8 mouse cellular contexts compared by ENCODE assay signal in genomic region chr7:27860396-27861235, GRCm38 (mm10). TPM values are rescaled to one million over a fixed set of nuclear protein-coding genes. Genes with fewer than 3 reads are reported as not detected.
DNase-seq lines count a peak whose midpoint lies in the region; ATAC-seq and TF ChIP-seq lines count a peak whose summit lies in the region.

No protein-coding gene starts in this region.

- peak overlapping the region; percentile 67 for H3K27ac ChIP-seq in bone marrow, adult 2 months (ENCODE audit: control insufficient read depth, insufficient read depth, low read depth, low read length, poor library complexity)
- H3K27ac ChIP-seq in forebrain, embryonic 14.5 days (ENCODE audit: low read depth, low read length), result peak overlapping the region; percentile 27; the same call in 1 of the 2 replicates
- H3K27ac ChIP-seq in liver, embryonic 16.5 days (ENCODE audit: low read length), result peak overlapping the region; percentile 51
- no peak overlapping the region for H3K27ac ChIP-seq in neural tube, embryonic 12.5 days
- H3K27ac ChIP-seq in stomach, postnatal 0 days (replicated peaks), result peak overlapping the region; percentile 92

- H3K4me2 ChIP-seq in forebrain, embryonic 14.5 days (ENCODE audit: low read length), result peak overlapping the region; percentile 67
- H3K4me2 ChIP-seq in liver, embryonic 16.5 days (ENCODE audit: low read depth, low read length), result peak overlapping the region; percentile 77
- peak overlapping the region; percentile 80 for H3K4me2 ChIP-seq in neural tube, embryonic 12.5 days (replicated peaks)
- peak overlapping the region; percentile 75 for H3K4me2 ChIP-seq in stomach, postnatal 0 days (replicated peaks; ENCODE audit: low read depth)

- H3K36me3 ChIP-seq in forebrain, embryonic 14.5 days (ENCODE audit: control insufficient read depth, insufficient read depth, low read length), result 0 out of 2 replicates have a peak, but pooled peaks cover 3% of the 10 kb centered on the region
- no peaks in the 10 kb centered on the region for H3K36me3 ChIP-seq in liver, embryonic 16.5 days (ENCODE audit: control insufficient read depth, insufficient read depth)
- peaks cover 11% of the 10 kb centered on the region for H3K36me3 ChIP-seq in neural tube, embryonic 12.5 days
- H3K36me3 ChIP-seq in stomach, postnatal 0 days (ENCODE audit: control insufficient read depth, insufficient read depth, low read length), result peaks cover 10% of the 10 kb centered on the region; the same call in 1 of the 2 replicates

- TF ChIP-seq CTCF in bone marrow, adult 2 months (IDR thresholded peaks at IDR 0.05; ENCODE audit: control insufficient read depth, insufficient read depth, low read length), result no peak
- 0 out of 2 replicates have a peak, but pooled peaks have one; percentile 14 for TF ChIP-seq CTCF in stomach, postnatal 0 days (IDR thresholded peaks at IDR 0.05; ENCODE audit: low read depth)

- peak; percentile 97 for ATAC-seq in CD4-positive, CD25-positive, alpha-beta regulatory T cell, adult 4 months
- peak; percentile 88 for ATAC-seq in forebrain, embryonic 14.5 days
- peak; percentile 89 for ATAC-seq in liver, embryonic 16.5 days (ENCODE audit: low read depth)
- ATAC-seq in neural tube, embryonic 12.5 days (ENCODE audit: low FRiP score, low read depth), result peak; percentile 58; the same call in 1 of the 2 replicates
- ATAC-seq in stomach, postnatal 0 days (ENCODE audit: low FRiP score, low TSS enrichment), result peak; percentile 96

- WGBS in bone marrow, adult 2 months, result under 1% methylated on average over 22 of the region's 22 CpGs
- under 1% methylated on average over 22 of the region's 22 CpGs for WGBS in forebrain, embryonic 14.5 days
- WGBS in large intestine, adult 2 months, result under 1% methylated on average over 22 of the region's 22 CpGs
- WGBS in liver, embryonic 16.5 days (ENCODE audit: insufficient replicate concordance), result 0% methylated on average over 22 of the region's 22 CpGs
- 1% methylated on average over 22 of the region's 22 CpGs for WGBS in neural tube, embryonic 12.5 days
- WGBS in stomach, postnatal 0 days, result under 1% methylated on average over 22 of the region's 22 CpGs

- peak overlapping the region; percentile 66 for H3K9ac ChIP-seq in forebrain, embryonic 14.5 days (ENCODE audit: low read length)
- peak overlapping the region; percentile 73 for H3K9ac ChIP-seq in liver, embryonic 16.5 days (ENCODE audit: low read depth, low read length)
- peak overlapping the region; percentile 61 for H3K9ac ChIP-seq in neural tube, embryonic 12.5 days
- peak overlapping the region; percentile 78 for H3K9ac ChIP-seq in stomach, postnatal 0 days (ENCODE audit: low read length)

- intact Hi-C loops in heart, postnatal 10 days (cut with DNase I), result no loop called here

- H3K4me1 ChIP-seq in bone marrow, adult 2 months (ENCODE audit: control insufficient read depth, insufficient read depth, low read length), result peaks cover 1% of the 10 kb centered on the region; the same call in 1 of the 2 replicates
- peaks cover 6% of the 10 kb centered on the region; the same call in 1 of the 2 replicates for H3K4me1 ChIP-seq in forebrain, embryonic 14.5 days (ENCODE audit: control insufficient read depth, insufficient read depth, low read length)
- H3K4me1 ChIP-seq in liver, embryonic 16.5 days (ENCODE audit: control insufficient read depth, low read depth, low read length), result peaks cover 13% of the 10 kb centered on the region
- H3K4me1 ChIP-seq in neural tube, embryonic 12.5 days, result peaks cover 11% of the 10 kb centered on the region; the same call in 1 of the 2 replicates
- peaks cover 5% of the 10 kb centered on the region; the same call in 1 of the 2 replicates for H3K4me1 ChIP-seq in stomach, postnatal 0 days (replicated peaks; ENCODE audit: control insufficient read depth, insufficient read depth)

- H3K9me3 ChIP-seq in forebrain, embryonic 14.5 days (replicated peaks; ENCODE audit: control insufficient read depth, low read length), result no peaks in the 10 kb centered on the region
- H3K9me3 ChIP-seq in liver, embryonic 16.5 days (replicated peaks; ENCODE audit: control insufficient read depth, low read length), result no peaks in the 10 kb centered on the region
- H3K9me3 ChIP-seq in neural tube, embryonic 12.5 days, result 0 out of 2 replicates have a peak, but pooled peaks cover 4% of the 10 kb centered on the region
- no peaks in the 10 kb centered on the region for H3K9me3 ChIP-seq in stomach, postnatal 0 days (ENCODE audit: control insufficient read depth, low read length)

- peak; percentile 81 for DNase-seq in forebrain, embryonic 14.5 days (ENCODE audit: low spot score)
- DNase-seq in heart, postnatal 10 days, result peak; percentile 87
- peak; percentile 56 for DNase-seq in large intestine, adult 2 months (ENCODE audit: low read depth, low spot score)
- peak; percentile 81 for DNase-seq in stomach, postnatal 0 days (ENCODE audit: low spot score)

- H3K4me3 ChIP-seq in bone marrow, adult 2 months (replicated peaks; ENCODE audit: control insufficient read depth, low read depth, low read length), result peak overlapping the region; percentile 71
- H3K4me3 ChIP-seq in forebrain, embryonic 14.5 days (ENCODE audit: low read depth, low read length), result peak overlapping the region; percentile 46
- H3K4me3 ChIP-seq in liver, embryonic 16.5 days (ENCODE audit: low read depth, low read length), result peak overlapping the region; percentile 73
- H3K4me3 ChIP-seq in neural tube, embryonic 12.5 days, result peak overlapping the region; percentile 47
- H3K4me3 ChIP-seq in stomach, postnatal 0 days (ENCODE audit: low read depth, low read length), result peak overlapping the region; percentile 59

- TF ChIP-seq EP300 in stomach, postnatal 0 days (optimal IDR thresholded peaks at IDR 0.05), result no peak

- TF ChIP-seq POLR2A in bone marrow, adult 2 months (IDR thresholded peaks at IDR 0.05; ENCODE audit: borderline replicate concordance, control insufficient read depth, low read depth, low read length), result 0 out of 2 replicates have a peak, but pooled peaks have one; percentile 16

- H3K27me3 ChIP-seq in forebrain, embryonic 14.5 days (replicated peaks; ENCODE audit: control insufficient read depth, insufficient read depth, low read length), result no peaks in the 10 kb centered on the region
- no peaks in the 10 kb centered on the region for H3K27me3 ChIP-seq in liver, embryonic 16.5 days (ENCODE audit: control insufficient read depth, insufficient read depth, low read depth, low read length)
- no peaks in the 10 kb centered on the region for H3K27me3 ChIP-seq in neural tube, embryonic 12.5 days (replicated peaks)
- no peaks in the 10 kb centered on the region for H3K27me3 ChIP-seq in stomach, postnatal 0 days (ENCODE audit: control insufficient read depth, insufficient read depth, low read length)

RNA-seq across cellular contexts. Expression of gene Zfp607a, which starts 3.3 kb away (rescaled TPM):
- 1 to 10 TPM; 7.5 to 9.0 TPM for polyA plus RNA-seq in CD4-positive, CD25-positive, alpha-beta regulatory T cell, adult 4 months (2017; shearing (Covaris generic))
- 0.40 and 2.3 TPM in 2 replicates for polyA plus RNA-seq in bone marrow, adult 2 months (2011; ENCODE audit: insufficient read depth, insufficient read length, low replicate concordance, missing spikeins)
- 1.1 and 1.8 TPM in 2 replicates for polyA plus RNA-seq in forebrain, embryonic 14.5 days (2014; fragmentation: Nextera tagmentation; extraction: Ambion mirVana)
- 1 to 10 TPM; 3.4 to 5.1 TPM for total RNA-seq in heart, postnatal 10 days (2021)
- 0.37 and 0.80 TPM in 2 replicates for polyA plus RNA-seq in large intestine, adult 2 months (2012; rRNA removed)
- polyA plus RNA-seq in liver, embryonic 16.5 days (2015; fragmentation: Nextera tagmentation; extraction: Ambion mirVana), result 0.81 and 1.1 TPM in 2 replicates
- 2.0 and 2.4 TPM in 2 replicates for polyA plus RNA-seq in neural tube, embryonic 12.5 days (2016; fragmentation: Nextera tagmentation; extraction: Ambion mirVana)
- polyA plus RNA-seq in stomach, postnatal 0 days (2015; fragmentation: Nextera tagmentation; extraction: Ambion mirVana), result 1.4 and 1.6 TPM in 2 replicates

RNA-seq across cellular contexts. Expression of gene Zfp59, which starts 22.2 kb away (rescaled TPM):
- 1 to 10 TPM; 6.6 to 7.3 TPM for polyA plus RNA-seq in CD4-positive, CD25-positive, alpha-beta regulatory T cell, adult 4 months (2017; shearing (Covaris generic))
- 0.95 and 1.2 TPM in 2 replicates for polyA plus RNA-seq in bone marrow, adult 2 months (2011; ENCODE audit: insufficient read depth, insufficient read length, low replicate concordance, missing spikeins)
- polyA plus RNA-seq in forebrain, embryonic 14.5 days (2014; fragmentation: Nextera tagmentation; extraction: Ambion mirVana), result 12.0 and 13.4 TPM in 2 replicates
- 1 to 10 TPM; 2.6 to 3.6 TPM for total RNA-seq in heart, postnatal 10 days (2021)
- polyA plus RNA-seq in large intestine, adult 2 months (2012; rRNA removed), result 0.53 and 1.1 TPM in 2 replicates
- polyA plus RNA-seq in liver, embryonic 16.5 days (2015; fragmentation: Nextera tagmentation; extraction: Ambion mirVana), result 1.3 and 1.4 TPM in 2 replicates
- polyA plus RNA-seq in neural tube, embryonic 12.5 days (2016; fragmentation: Nextera tagmentation; extraction: Ambion mirVana), result 9.3 and 10.5 TPM in 2 replicates
- 2.8 and 3.0 TPM in 2 replicates for polyA plus RNA-seq in stomach, postnatal 0 days (2015; fragmentation: Nextera tagmentation; extraction: Ambion mirVana)

RNA-seq across cellular contexts. Expression of gene Zfp626, which starts 53.6 kb away (rescaled TPM):
- polyA plus RNA-seq in CD4-positive, CD25-positive, alpha-beta regulatory T cell, adult 4 months (2017; shearing (Covaris generic)), result 10 to 100 TPM in 1 of 2 experiments, 1 to 10 TPM in 1; 6.1 to 11.8 TPM
- polyA plus RNA-seq in bone marrow, adult 2 months (2011; ENCODE audit: insufficient read depth, insufficient read length, low replicate concordance, missing spikeins), result 2.0 and 3.8 TPM in 2 replicates
- 2.3 and 2.5 TPM in 2 replicates for polyA plus RNA-seq in forebrain, embryonic 14.5 days (2014; fragmentation: Nextera tagmentation; extraction: Ambion mirVana)
- 1 to 10 TPM; 4.8 to 6.7 TPM for total RNA-seq in heart, postnatal 10 days (2021)
- 0.73 and 1.2 TPM in 2 replicates for polyA plus RNA-seq in large intestine, adult 2 months (2012; rRNA removed)
- 0.55 and 0.58 TPM in 2 replicates for polyA plus RNA-seq in liver, embryonic 16.5 days (2015; fragmentation: Nextera tagmentation; extraction: Ambion mirVana)
- polyA plus RNA-seq in neural tube, embryonic 12.5 days (2016; fragmentation: Nextera tagmentation; extraction: Ambion mirVana), result 2.5 and 3.0 TPM in 2 replicates
- 1.3 and 1.6 TPM in 2 replicates for polyA plus RNA-seq in stomach, postnatal 0 days (2015; fragmentation: Nextera tagmentation; extraction: Ambion mirVana)
